Mouse (Mus musculus) G1E (cell line): ENCODE data around the gene Cacybp.

ENCODE experiments used
- CTCF ChIP-seq: IDR thresholded peaks from 2 replicates; pipeline ENCODE4 v1.5.1; 2012; ENCODE audit warnings: low read depth, low read length, inconsistent platforms, mixed read lengths
- GATA1 ChIP-seq: IDR thresholded peaks from 2 replicates; pipeline ENCODE4 v1.6.1; 2012; ENCODE audit warnings: borderline replicate concordance, low read length, inconsistent platforms, mixed read lengths
- POLR2AphosphoS5 ChIP-seq: IDR thresholded peaks from 2 replicates; pipeline ENCODE4 v1.6.1; 2012; ENCODE audit warnings: low read depth, low read length, inconsistent platforms; ENCODE audit not compliant: insufficient replicate concordance
- TAL1 ChIP-seq: conservative IDR thresholded peaks from 2 replicates; pipeline ENCODE4 v1.6.1; 2012; ENCODE audit warnings: low read depth, low read length, inconsistent platforms, mixed read lengths

- TF ChIP-seq CTCF (no peak), GATA1 (no peak), TAL1 (no peak), POLR2AphosphoS5 (no peak)
Measured at GRCm38 (mm10) chr1:160231013-160231412, 18.3 kb upstream of the Cacybp start.
